Mouse (Mus musculus): ENCODE results near the gene Zfp503. TPM values are rescaled to one million over a fixed set of nuclear protein-coding genes. Genes with fewer than 3 reads are reported as not detected.

The Zfp503 gene
- polyA plus RNA-seq (2012; rRNA removed) = 18.2 and 22.7 TPM in 2 replicates

DNA sequence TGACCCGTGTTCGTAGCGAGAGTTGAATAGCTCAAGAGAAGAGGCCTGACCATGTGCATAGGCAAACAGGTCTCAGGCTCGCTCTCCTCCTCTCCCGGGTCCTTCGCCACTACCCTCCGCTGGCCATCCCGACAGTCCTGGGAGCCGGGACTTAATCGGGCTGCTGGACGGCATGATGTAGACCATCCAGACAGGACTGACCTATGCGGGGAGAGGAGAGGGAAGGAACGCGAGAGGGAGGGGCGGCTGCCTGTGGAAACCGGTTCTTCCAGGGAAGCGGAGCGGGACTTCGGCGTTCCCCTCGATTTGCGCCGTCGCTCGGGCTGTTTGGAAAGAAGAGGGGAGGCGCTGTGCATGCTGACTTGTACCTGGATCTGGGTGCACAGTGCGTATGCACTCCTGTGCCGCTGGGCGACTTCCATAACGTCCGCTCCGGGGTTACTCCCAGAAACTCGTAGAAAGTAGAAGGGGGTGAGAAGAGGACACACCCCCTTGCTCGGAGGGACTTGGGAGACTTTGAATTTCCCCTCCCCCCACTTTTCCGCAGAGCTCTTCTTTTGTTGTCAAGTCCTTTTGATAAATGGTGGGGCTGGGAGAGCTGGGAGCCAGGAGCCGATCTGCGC, at the start of gene Zfp503:
TSS of gene Zfp503 (minus strand) at position 311 of the 623 bp plus-strand sequence.
- WGBS = 1% methylated on average over 37 of the region's 37 CpGs
- Histone ChIP-seq H3K27me3 (ENCODE audit: control insufficient read depth, insufficient read depth, low read length) (peaks cover 8% of the 10 kb centered on the region; the same call in 1 of the 2 replicates), H3K27ac (ENCODE audit: insufficient read depth, low read depth, low read length) (peak within 1 kb of the TSS; percentile 81), H3K4me1 (ENCODE audit: control insufficient read depth, insufficient read depth, insufficient read length, low read length) (peaks cover 16% of the 10 kb centered on the region), H3K36me3 (ENCODE audit: control insufficient read depth, insufficient read depth, low read length) (peaks cover 10% of the 10 kb centered on the region), H3K4me3 (ENCODE audit: low read depth, low read length) (peak within 1 kb of the TSS; percentile 97)
- TF ChIP-seq CTCF (IDR thresholded peaks at IDR 0.05; ENCODE audit: extremely low read depth, insufficient read length, insufficient replicate concordance, low read depth, low read length) (peak; percentile 16; the same call in 1 of the 2 replicates), POLR2A (IDR thresholded peaks at IDR 0.05; ENCODE audit: low read depth, low read length) (no peak)

- no peaks in the 10 kb centered on the region for H3K27me3 ChIP-seq (ENCODE audit: control insufficient read depth, insufficient read depth, low read length)
- WGBS = 87% methylated on average over 16 of the region's 16 CpGs
Measured at GRCm38 (mm10) chr14:22037498-22038131, 48.2 kb upstream of the Zfp503 start.

GRCm38 (mm10) chr14:22036802-22037497, 47.5 kb upstream of the Zfp503 start:
- no peaks in the 10 kb centered on the region for H3K27me3 ChIP-seq (ENCODE audit: control insufficient read depth, insufficient read depth, low read length)
- H3K36me3 ChIP-seq (ENCODE audit: control insufficient read depth, insufficient read depth, low read length) = no peaks in the 10 kb centered on the region
- no peak for TF ChIP-seq POLR2A (IDR thresholded peaks at IDR 0.05; ENCODE audit: low read depth, low read length)
- TF ChIP-seq CTCF (IDR thresholded peaks at IDR 0.05; ENCODE audit: extremely low read depth, insufficient read length, insufficient replicate concordance, low read depth, low read length) = no peak
- H3K4me3 ChIP-seq (ENCODE audit: low read depth, low read length) = no peak overlapping the region
- no peak overlapping the region for H3K27ac ChIP-seq (ENCODE audit: insufficient read depth, low read depth, low read length)
- WGBS = 87% methylated on average over 12 of the region's 12 CpGs
- H3K4me1 ChIP-seq (ENCODE audit: control insufficient read depth, insufficient read depth, insufficient read length, low read length) = no peaks in the 10 kb centered on the region

More at GRCm38 (mm10) chr14:22037498-22038131, 48.2 kb upstream of the Zfp503 start:
- no peaks in the 10 kb centered on the region for H3K36me3 ChIP-seq (ENCODE audit: control insufficient read depth, insufficient read depth, low read length)
- no peak for TF ChIP-seq CTCF (IDR thresholded peaks at IDR 0.05; ENCODE audit: extremely low read depth, insufficient read length, insufficient replicate concordance, low read depth, low read length)
- no peak for TF ChIP-seq POLR2A (IDR thresholded peaks at IDR 0.05; ENCODE audit: low read depth, low read length)
- no peaks in the 10 kb centered on the region for H3K4me1 ChIP-seq (ENCODE audit: control insufficient read depth, insufficient read depth, insufficient read length, low read length)
- H3K27ac ChIP-seq (ENCODE audit: insufficient read depth, low read depth, low read length) = no peak overlapping the region
- no peak overlapping the region for H3K4me3 ChIP-seq (ENCODE audit: low read depth, low read length)

GRCm38 (mm10) chr14:22036338-22036737, 46.9 kb upstream of the Zfp503 start:
- H3K4me3 ChIP-seq (ENCODE audit: low read depth, low read length) = no peak overlapping the region
- H3K36me3 ChIP-seq (ENCODE audit: control insufficient read depth, insufficient read depth, low read length) = no peaks in the 10 kb centered on the region
- H3K27me3 ChIP-seq (ENCODE audit: control insufficient read depth, insufficient read depth, low read length) = no peaks in the 10 kb centered on the region
- no peaks in the 10 kb centered on the region for H3K4me1 ChIP-seq (ENCODE audit: control insufficient read depth, insufficient read depth, insufficient read length, low read length)
- TF ChIP-seq POLR2A (IDR thresholded peaks at IDR 0.05; ENCODE audit: low read depth, low read length) (no peak), CTCF (IDR thresholded peaks at IDR 0.05; ENCODE audit: extremely low read depth, insufficient read length, insufficient replicate concordance, low read depth, low read length) (no peak)
- WGBS = 82% methylated on average over 6 of the region's 6 CpGs
- H3K27ac ChIP-seq (ENCODE audit: insufficient read depth, low read depth, low read length) = no peak overlapping the region

DNA sequence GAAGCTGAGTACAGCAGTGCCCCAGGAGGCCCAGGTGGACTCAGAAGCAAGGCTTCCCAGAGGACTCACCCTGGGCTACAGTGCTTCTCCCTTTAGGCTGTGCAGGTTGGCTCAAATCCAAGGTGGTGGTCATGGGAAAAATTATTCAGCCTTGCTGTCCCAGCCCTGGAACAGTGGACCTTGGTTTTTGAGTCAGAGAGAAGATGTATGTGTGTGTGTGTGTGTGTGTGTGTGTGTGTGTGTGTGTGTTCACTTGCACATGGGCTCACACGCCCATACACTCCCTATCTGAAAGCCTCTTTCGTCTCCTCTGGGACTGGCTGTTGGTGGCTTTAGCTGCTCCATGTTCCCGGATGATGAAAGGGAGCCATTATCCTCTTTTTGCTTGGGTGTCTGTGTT, 46.5 kb upstream of the Zfp503 start:
- H3K27ac ChIP-seq (ENCODE audit: insufficient read depth, low read depth, low read length) = no peak overlapping the region
- TF ChIP-seq CTCF (IDR thresholded peaks at IDR 0.05; ENCODE audit: extremely low read depth, insufficient read length, insufficient replicate concordance, low read depth, low read length) (no peak), POLR2A (IDR thresholded peaks at IDR 0.05; ENCODE audit: low read depth, low read length) (no peak)
- WGBS = 57% methylated on average over 3 of the region's 3 CpGs
- no peaks in the 10 kb centered on the region for H3K36me3 ChIP-seq (ENCODE audit: control insufficient read depth, insufficient read depth, low read length)
- no peaks in the 10 kb centered on the region for H3K27me3 ChIP-seq (ENCODE audit: control insufficient read depth, insufficient read depth, low read length)
- H3K4me3 ChIP-seq (ENCODE audit: low read depth, low read length) = no peak overlapping the region
- H3K4me1 ChIP-seq (ENCODE audit: control insufficient read depth, insufficient read depth, insufficient read length, low read length) = no peaks in the 10 kb centered on the region

DNA sequence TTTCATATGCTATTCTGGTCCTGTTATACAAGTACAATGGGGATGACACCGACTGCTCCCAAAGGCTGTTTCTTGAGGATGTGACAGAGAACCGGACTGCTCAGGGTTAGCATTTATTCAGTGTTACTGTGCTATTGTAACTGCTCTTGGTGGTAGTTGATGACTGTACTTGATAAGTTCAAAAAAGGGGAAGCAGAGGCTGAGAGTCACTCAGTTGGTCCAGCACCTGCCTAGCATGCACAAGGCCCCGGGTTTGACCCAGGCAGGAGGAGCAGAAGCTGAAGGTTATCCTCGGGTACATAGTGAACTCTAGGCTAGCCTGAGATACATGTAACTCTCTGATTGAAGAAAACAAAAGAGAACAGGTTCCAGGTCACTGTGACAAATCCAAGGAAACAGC, 34.1 kb upstream of the Zfp503 start:
- TF ChIP-seq CTCF (IDR thresholded peaks at IDR 0.05; ENCODE audit: extremely low read depth, insufficient read length, insufficient replicate concordance, low read depth, low read length) (no peak), POLR2A (IDR thresholded peaks at IDR 0.05; ENCODE audit: low read depth, low read length) (no peak)
- H3K27ac ChIP-seq (ENCODE audit: insufficient read depth, low read depth, low read length) = no peak overlapping the region
- H3K27me3 ChIP-seq (ENCODE audit: control insufficient read depth, insufficient read depth, low read length) = no peaks in the 10 kb centered on the region; the same call in 1 of the 2 replicates
- peaks cover 6% of the 10 kb centered on the region for H3K4me1 ChIP-seq (ENCODE audit: control insufficient read depth, insufficient read depth, insufficient read length, low read length)
- WGBS = 80% methylated on average over 4 of the region's 4 CpGs
- H3K4me3 ChIP-seq (ENCODE audit: low read depth, low read length) = no peak overlapping the region
- no peaks in the 10 kb centered on the region for H3K36me3 ChIP-seq (ENCODE audit: control insufficient read depth, insufficient read depth, low read length)

GRCm38 (mm10) chr14:22020885-22021284, 31.5 kb upstream of the Zfp503 start:
- Histone ChIP-seq H3K27me3 (ENCODE audit: control insufficient read depth, insufficient read depth, low read length) (no peaks in the 10 kb centered on the region; the same call in 1 of the 2 replicates), H3K4me1 (ENCODE audit: control insufficient read depth, insufficient read depth, insufficient read length, low read length) (peaks cover 6% of the 10 kb centered on the region), H3K36me3 (ENCODE audit: control insufficient read depth, insufficient read depth, low read length) (no peaks in the 10 kb centered on the region), H3K27ac (ENCODE audit: insufficient read depth, low read depth, low read length) (no peak overlapping the region), H3K4me3 (ENCODE audit: low read depth, low read length) (no peak overlapping the region)
- TF ChIP-seq POLR2A (IDR thresholded peaks at IDR 0.05; ENCODE audit: low read depth, low read length) = no peak
- TF ChIP-seq CTCF (IDR thresholded peaks at IDR 0.05; ENCODE audit: extremely low read depth, insufficient read length, insufficient replicate concordance, low read depth, low read length) = no peak
- 36% methylated on average over 2 of the region's 2 CpGs for WGBS

Measured in small intestine, adult 2 months (tissue).